Mouse (Mus musculus): Measurements from ENCODE around the gene Nek10. TPM values are rescaled to one million over a fixed set of nuclear protein-coding genes. Genes with fewer than 3 reads are reported as not detected.

The Nek10 gene
- polyA plus RNA-seq, 1 experiment from 2014 or later: 0.09 TPM

DNA sequence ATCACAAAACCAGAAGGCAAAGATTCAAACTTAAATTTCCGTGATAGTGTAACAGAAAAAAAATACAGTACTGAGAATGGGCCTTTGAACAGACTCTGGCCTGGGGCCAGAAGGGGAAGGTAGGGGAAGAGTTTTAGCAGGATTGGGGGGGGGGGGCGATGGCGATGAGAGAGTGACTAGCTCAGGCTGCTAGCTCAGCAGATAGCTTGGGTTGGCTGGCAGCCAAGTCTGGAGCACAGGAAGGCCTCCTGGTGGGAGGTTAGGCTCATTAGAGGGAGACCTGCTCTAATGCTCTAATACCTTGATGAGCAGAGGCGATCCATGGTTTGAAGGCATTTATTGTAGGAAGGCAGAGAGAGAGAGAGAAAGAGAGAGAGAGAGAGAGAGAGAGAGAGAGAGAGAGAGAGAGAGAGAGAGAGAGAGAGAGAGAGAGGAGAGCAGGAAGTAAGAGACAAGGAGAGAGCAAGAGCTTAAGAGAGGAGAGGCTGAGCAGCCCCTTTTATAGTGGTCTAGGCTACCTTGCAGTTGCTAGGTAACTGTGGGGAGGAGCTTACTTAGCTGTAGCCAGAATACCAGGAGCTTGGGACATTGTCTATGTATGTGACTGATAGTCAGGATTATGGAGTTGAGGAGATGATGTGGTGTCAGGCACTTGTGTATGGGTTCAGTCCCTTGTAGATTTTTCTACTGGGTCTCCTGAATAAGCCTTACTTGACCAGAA, 90.9 kb downstream of the Nek10 start:
- Histone ChIP-seq H3K27me3 (no peaks in the 10 kb centered on the region), H3K36me3 (no peaks in the 10 kb centered on the region), H3K4me1 (replicated peaks) (peaks cover 2% of the 10 kb centered on the region; the same call in 1 of the 2 replicates), H3K4me3 (replicated peaks) (no peak overlapping the region), H3K9me3 (no peaks in the 10 kb centered on the region), H3K27ac (no peak overlapping the region), H3K9ac (replicated peaks) (no peak overlapping the region), H3K4me2 (replicated peaks) (no peak overlapping the region)
- ATAC-seq: peak; percentile 68
- 29% methylated on average over 4 of the region's 4 CpGs for WGBS

DNA sequence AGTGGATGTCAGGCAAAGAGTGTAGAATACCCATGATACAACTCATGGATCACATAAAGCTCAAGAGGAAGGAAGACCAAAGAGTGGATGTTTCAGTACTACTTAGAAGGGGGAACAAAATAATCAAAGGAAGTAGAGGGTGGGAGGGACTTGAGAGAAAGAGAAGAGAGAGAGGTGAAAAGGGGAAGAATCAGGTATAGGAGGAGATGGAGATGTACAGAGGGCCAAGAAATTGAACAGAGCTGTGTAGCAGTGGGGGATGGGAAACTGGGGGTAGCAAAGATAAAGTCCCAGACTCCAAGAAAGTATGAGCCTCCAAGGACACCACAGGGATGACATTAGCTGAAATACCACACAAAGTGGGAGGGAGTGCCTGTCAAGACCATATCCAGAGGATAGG, 91.6 kb downstream of the Nek10 start:
- Histone ChIP-seq H3K4me2 (replicated peaks) (no peak overlapping the region), H3K9ac (replicated peaks) (no peak overlapping the region), H3K9me3 (no peaks in the 10 kb centered on the region), H3K4me3 (replicated peaks) (no peak overlapping the region), H3K36me3 (no peaks in the 10 kb centered on the region), H3K27me3 (no peaks in the 10 kb centered on the region), H3K27ac (no peak overlapping the region), H3K4me1 (replicated peaks) (peaks cover 2% of the 10 kb centered on the region; the same call in 1 of the 2 replicates)
- ATAC-seq: no peak

DNA sequence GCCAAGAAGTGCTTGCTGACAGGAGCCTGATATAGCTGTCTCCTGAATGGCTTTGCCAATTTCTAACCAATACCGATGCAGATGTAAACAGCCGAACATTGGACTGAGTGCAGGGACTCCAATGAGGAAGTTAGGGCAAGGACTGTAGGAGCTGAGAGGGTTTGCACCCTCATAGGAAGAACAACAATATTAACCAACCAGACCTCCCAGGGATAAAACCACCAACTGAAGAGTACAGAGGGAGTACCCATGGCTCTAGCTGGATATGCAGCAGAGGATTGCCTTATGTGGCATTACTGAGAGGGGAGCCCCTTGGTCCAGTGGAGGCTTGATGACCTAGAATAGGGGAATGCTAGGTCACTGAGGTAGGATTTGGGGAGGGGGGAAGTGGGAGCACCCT, 92.1 kb downstream of the Nek10 start:
- Histone ChIP-seq H3K27me3 (no peaks in the 10 kb centered on the region), H3K9ac (replicated peaks) (no peak overlapping the region)
- ATAC-seq: no peak

GRCm38 (mm10) chr14:14896399-14897136, 93.4 kb downstream of the Nek10 start:
- peaks cover 2% of the 10 kb centered on the region; the same call in 1 of the 2 replicates for H3K4me1 ChIP-seq (replicated peaks)
- H3K27ac ChIP-seq: no peak overlapping the region
- ATAC-seq: peak; percentile 49; the same call in 1 of the 2 replicates
- no peak overlapping the region for H3K9ac ChIP-seq (replicated peaks)
- H3K27me3 ChIP-seq: no peaks in the 10 kb centered on the region
- no peak overlapping the region for H3K4me3 ChIP-seq (replicated peaks)
- WGBS: 78% methylated on average over 3 of the region's 3 CpGs
- no peak overlapping the region for H3K4me2 ChIP-seq (replicated peaks)
- no peaks in the 10 kb centered on the region for H3K36me3 ChIP-seq
- H3K9me3 ChIP-seq: no peaks in the 10 kb centered on the region

More for the DNA sequence above, 92.1 kb downstream of the Nek10 start:
- Histone ChIP-seq H3K36me3 (no peaks in the 10 kb centered on the region), H3K9me3 (no peaks in the 10 kb centered on the region), H3K4me3 (replicated peaks) (no peak overlapping the region), H3K27ac (no peak overlapping the region), H3K4me1 (replicated peaks) (peaks cover 2% of the 10 kb centered on the region; the same call in 1 of the 2 replicates), H3K4me2 (replicated peaks) (no peak overlapping the region)
- WGBS: 89% methylated on average over 2 of the region's 2 CpGs

DNA sequence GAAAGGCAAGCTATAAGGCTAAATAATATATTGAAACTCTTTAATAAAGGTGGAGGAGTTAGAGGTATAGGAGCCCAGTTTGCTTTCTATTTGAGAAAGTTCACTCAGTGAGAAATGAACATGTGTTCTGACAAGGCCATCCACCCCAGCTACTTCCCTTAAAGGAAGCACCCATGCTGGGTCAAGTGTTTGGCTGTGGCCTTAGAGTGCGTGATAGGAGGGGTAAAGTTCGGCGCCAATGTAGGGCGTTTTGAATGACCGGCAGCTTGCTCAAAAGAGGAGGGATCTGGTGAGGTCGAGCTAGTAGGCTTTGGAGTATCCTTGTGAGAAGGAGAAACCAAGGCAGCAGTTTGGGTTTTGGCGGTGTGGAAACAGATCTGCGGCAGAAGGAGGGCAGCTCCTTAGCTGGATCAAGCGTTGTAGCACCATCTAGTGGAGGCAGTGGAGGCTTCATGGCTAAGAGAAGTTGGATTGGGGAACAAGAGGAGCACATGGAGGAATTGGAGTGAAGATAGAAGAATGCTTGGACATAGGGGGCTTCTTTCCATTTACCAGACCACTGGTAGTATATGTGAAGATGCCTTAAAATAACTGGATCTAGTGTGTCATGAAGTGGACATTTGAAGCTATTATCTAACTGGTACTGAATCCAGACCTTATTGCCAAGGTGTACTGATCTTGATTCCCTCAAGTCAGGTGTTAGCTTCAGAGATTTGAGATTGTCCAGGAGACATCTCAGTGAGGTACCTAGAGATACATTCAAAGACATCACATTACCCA, 101.7 kb downstream of the Nek10 start:
- H3K9ac ChIP-seq (replicated peaks): no peak overlapping the region
- H3K4me1 ChIP-seq (replicated peaks): no peaks in the 10 kb centered on the region
- peak overlapping the region; percentile 44 for H3K4me2 ChIP-seq (replicated peaks)
- H3K27ac ChIP-seq: no peak overlapping the region
- 20% methylated on average over 9 of the region's 9 CpGs for WGBS
- ATAC-seq: peak; percentile 85
- H3K36me3 ChIP-seq: no peaks in the 10 kb centered on the region
- no peak overlapping the region for H3K4me3 ChIP-seq (replicated peaks)
- no peaks in the 10 kb centered on the region for H3K9me3 ChIP-seq
- no peaks in the 10 kb centered on the region for H3K27me3 ChIP-seq

DNA sequence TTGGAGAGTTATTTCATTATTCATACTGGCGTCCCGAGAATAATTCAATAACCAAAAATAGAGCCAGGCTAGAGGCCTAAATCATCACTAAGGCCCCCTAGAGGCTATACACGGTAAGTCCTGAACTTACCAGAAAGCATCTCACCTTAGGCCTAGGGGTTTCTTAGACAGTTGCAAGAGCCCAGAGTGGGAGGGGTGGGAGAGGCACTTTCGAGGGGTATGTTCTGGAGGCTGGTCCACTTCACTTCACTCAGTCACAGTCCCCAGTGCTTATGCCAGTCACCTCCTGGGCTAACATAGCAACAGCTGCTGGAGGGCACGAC, 102.3 kb downstream of the Nek10 start:
- ATAC-seq: peak; percentile 43; the same call in 1 of the 2 replicates
- Histone ChIP-seq H3K27ac (no peak overlapping the region), H3K4me3 (replicated peaks) (no peak overlapping the region), H3K36me3 (no peaks in the 10 kb centered on the region), H3K4me1 (replicated peaks) (no peaks in the 10 kb centered on the region), H3K9ac (replicated peaks) (no peak overlapping the region), H3K9me3 (no peaks in the 10 kb centered on the region), H3K27me3 (no peaks in the 10 kb centered on the region), H3K4me2 (replicated peaks) (no peak overlapping the region)
- 77% methylated on average over 5 of the region's 5 CpGs for WGBS

- H3K9me3 ChIP-seq: no peaks in the 10 kb centered on the region
- H3K4me3 ChIP-seq (replicated peaks): no peak overlapping the region
- H3K9ac ChIP-seq (replicated peaks): no peak overlapping the region
- no peak overlapping the region for H3K4me2 ChIP-seq (replicated peaks)
- no peak for ATAC-seq
- 71% methylated on average over 1 of the region's 1 CpGs for WGBS
- no peak overlapping the region for H3K27ac ChIP-seq
- H3K4me1 ChIP-seq (replicated peaks): no peaks in the 10 kb centered on the region
- no peaks in the 10 kb centered on the region for H3K27me3 ChIP-seq
- H3K36me3 ChIP-seq: no peaks in the 10 kb centered on the region
Observed at GRCm38 (mm10) chr14:14925615-14926014, 122.4 kb downstream of the Nek10 start.

DNA sequence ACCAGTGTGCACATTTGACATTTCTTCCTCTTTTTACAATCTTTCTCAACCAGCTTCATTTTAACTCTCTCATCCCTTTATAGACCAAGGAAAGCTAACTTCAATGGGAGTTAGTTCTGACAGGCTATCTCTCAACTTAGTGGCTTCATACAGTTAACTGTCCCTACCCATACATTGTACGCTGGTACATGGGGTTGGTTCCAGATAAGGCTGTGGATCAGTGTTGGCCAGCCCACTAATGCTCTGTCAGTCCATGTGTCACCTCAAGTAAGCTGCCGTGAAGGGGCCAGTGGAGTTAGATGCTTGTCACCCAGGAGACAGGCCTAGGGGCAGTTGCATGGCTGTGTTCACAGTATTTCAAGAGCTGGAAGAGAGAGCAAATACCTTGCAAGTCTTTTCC, 124.3 kb downstream of the Nek10 start:
- 82% methylated on average over 2 of the region's 2 CpGs for WGBS
- H3K36me3 ChIP-seq: no peaks in the 10 kb centered on the region
- ATAC-seq: no peak
- no peaks in the 10 kb centered on the region for H3K27me3 ChIP-seq
- no peak overlapping the region for H3K9ac ChIP-seq (replicated peaks)
- H3K4me1 ChIP-seq (replicated peaks): no peaks in the 10 kb centered on the region
- H3K27ac ChIP-seq: no peak overlapping the region
- H3K9me3 ChIP-seq: no peaks in the 10 kb centered on the region
- no peak overlapping the region for H3K4me2 ChIP-seq (replicated peaks)
- H3K4me3 ChIP-seq (replicated peaks): no peak overlapping the region

GRCm38 (mm10) chr14:14934977-14935376, 131.8 kb downstream of the Nek10 start:
- Histone ChIP-seq H3K9me3 (no peaks in the 10 kb centered on the region), H3K27ac (no peak overlapping the region), H3K9ac (replicated peaks) (no peak overlapping the region), H3K4me2 (replicated peaks) (no peak overlapping the region), H3K4me3 (replicated peaks) (no peak overlapping the region), H3K4me1 (replicated peaks) (no peaks in the 10 kb centered on the region), H3K36me3 (no peaks in the 10 kb centered on the region), H3K27me3 (no peaks in the 10 kb centered on the region)
- ATAC-seq: no peak
- WGBS: 45% methylated on average over 2 of the region's 2 CpGs

DNA sequence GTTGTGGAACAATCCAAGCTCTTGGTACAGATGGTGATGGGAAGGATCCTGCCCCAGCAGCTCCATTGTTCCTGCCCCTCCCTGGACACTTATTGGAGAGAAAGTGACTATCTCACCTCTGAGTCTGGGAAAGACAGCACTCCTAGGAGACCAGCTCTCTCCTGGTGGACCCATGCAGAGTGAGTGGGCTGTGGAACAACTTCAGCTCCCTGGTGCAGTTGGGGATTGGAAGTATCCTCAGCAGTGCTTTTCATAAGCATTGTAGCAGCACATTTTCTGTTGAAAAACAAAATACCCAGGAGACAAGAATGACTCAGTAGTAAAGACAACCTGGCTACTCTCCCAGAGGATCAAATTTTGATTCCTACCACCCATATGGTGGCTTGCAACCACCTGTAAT, 142.7 kb downstream of the Nek10 start:
- H3K36me3 ChIP-seq: no peaks in the 10 kb centered on the region
- H3K4me1 ChIP-seq (replicated peaks): 0 out of 2 replicates have a peak, but pooled peaks cover 3% of the 10 kb centered on the region
- H3K27ac ChIP-seq: no peak overlapping the region
- no peak overlapping the region for H3K4me2 ChIP-seq (replicated peaks)
- H3K4me3 ChIP-seq (replicated peaks): no peak overlapping the region
- ATAC-seq: no peak
- H3K9me3 ChIP-seq: no peaks in the 10 kb centered on the region
- no peaks in the 10 kb centered on the region for H3K27me3 ChIP-seq
- H3K9ac ChIP-seq (replicated peaks): no peak overlapping the region

DNA sequence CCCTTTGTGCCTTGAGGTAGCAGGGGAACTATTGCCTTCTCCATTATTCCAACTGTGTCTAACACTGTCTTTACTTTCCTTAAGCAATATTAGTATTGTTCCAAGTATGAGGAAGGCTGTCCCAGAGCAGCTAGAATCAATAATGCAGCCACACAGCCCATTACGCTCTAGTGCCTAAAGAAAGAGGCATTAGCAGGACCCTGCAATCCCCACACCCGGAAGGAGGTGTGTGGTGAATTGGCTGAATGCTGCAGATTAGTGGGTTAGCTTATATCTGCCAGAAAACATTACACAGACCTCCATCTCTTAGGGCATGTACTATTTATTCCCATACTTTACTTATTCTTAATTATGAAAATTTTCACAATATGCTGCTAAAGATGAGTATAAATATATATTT, 145.8 kb downstream of the Nek10 start:
- WGBS: 49% methylated on average over 2 of the region's 2 CpGs
- Histone ChIP-seq H3K4me2 (replicated peaks) (no peak overlapping the region), H3K4me1 (replicated peaks) (0 out of 2 replicates have a peak, but pooled peaks cover 3% of the 10 kb centered on the region), H3K27me3 (no peaks in the 10 kb centered on the region), H3K4me3 (replicated peaks) (no peak overlapping the region), H3K9ac (replicated peaks) (no peak overlapping the region), H3K9me3 (no peaks in the 10 kb centered on the region), H3K36me3 (no peaks in the 10 kb centered on the region), H3K27ac (no peak overlapping the region)
- ATAC-seq: no peak

GRCm38 (mm10) chr14:14951808-14952207, 148.6 kb downstream of the Nek10 start:
- WGBS: 83% methylated on average over 1 of the region's 1 CpGs
- 0 out of 2 replicates have a peak, but pooled peaks cover 3% of the 10 kb centered on the region for H3K4me1 ChIP-seq (replicated peaks)
- no peaks in the 10 kb centered on the region for H3K36me3 ChIP-seq
- no peak overlapping the region for H3K4me2 ChIP-seq (replicated peaks)
- H3K9me3 ChIP-seq: no peaks in the 10 kb centered on the region
- no peak for ATAC-seq
- no peaks in the 10 kb centered on the region for H3K27me3 ChIP-seq
- H3K4me3 ChIP-seq (replicated peaks): no peak overlapping the region
- H3K27ac ChIP-seq: no peak overlapping the region
- no peak overlapping the region for H3K9ac ChIP-seq (replicated peaks)
